Mouse (Mus musculus) CH12F3 (cell line): Measurements from ENCODE around the gene Prrc2a.

Experiments used
- in situ Hi-C: fragments of 300-500 bp; cut with MboI; formaldehyde crosslinking; loops from 2 replicates; pipeline ENCODE4 v1.14.3; 2020; ENCODE audit warnings: low sequenced_read_pairs

The Prrc2a gene

GRCm38 (mm10) chr17:35106522-35106921 is 58.2 kb downstream of the Prrc2a start:
- in situ Hi-C loops: no loop called here

GRCm38 (mm10) chr17:35105740-35106389 is 58.8 kb downstream of the Prrc2a start:
- in situ Hi-C loops: no loop called here

GRCm38 (mm10) chr17:35104754-35105153 is 59.9 kb downstream of the Prrc2a start:
- in situ Hi-C loops: no loop called here

GRCm38 (mm10) chr17:35104079-35104478 is 60.6 kb downstream of the Prrc2a start:
- in situ Hi-C loops: no loop called here

GRCm38 (mm10) chr17:35103221-35103690 is 61.4 kb downstream of the Prrc2a start:
- in situ Hi-C loops: no loop called here

GRCm38 (mm10) chr17:35102299-35102698 is 62.4 kb downstream of the Prrc2a start:
- in situ Hi-C loops: no loop called here

- in situ Hi-C loops: no loop called here
Measured at GRCm38 (mm10) chr17:35101161-35101560, 63.5 kb downstream of the Prrc2a start.

- in situ Hi-C loops: no loop called here
Measured at GRCm38 (mm10) chr17:35100196-35100765, 64.4 kb downstream of the Prrc2a start.
